Mouse (Mus musculus): ENCODE data around the gene Sucla2.
A peak's percentile ranks its signal among the peaks of the same experiment; 100 is the strongest.

Sucla2 gene

GRCm38 (mm10) chr14:73524766-73525448 lies at the start of gene Sucla2:
Gene Sucla2 (plus strand): TSS chr14:73525319.
- DNase-seq = peak; percentile 83 to 92

DNA sequence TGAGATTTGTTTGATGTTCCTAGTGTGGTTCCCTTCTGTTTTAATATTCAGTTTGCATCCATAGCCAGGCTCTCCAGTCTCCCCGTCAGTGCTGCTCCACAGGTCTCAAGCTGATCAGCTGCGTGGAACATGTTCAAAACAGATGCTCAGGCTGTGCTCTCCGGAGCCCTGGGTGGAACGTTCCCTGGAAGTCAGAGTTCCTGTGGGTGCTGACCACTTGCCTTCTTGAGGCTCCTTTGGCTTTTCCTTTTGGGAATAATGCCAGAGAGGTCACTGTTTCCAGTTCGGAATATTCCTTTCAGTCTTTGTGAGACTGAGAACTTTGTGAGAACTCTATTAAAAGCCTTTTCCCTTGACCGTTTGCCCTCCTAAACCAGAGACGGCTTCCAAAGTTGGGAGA lies 49.6 kb upstream of the Sucla2 start:
- DNase-seq = no peak

GRCm38 (mm10) chr14:73476361-73476934 lies 48.7 kb upstream of the Sucla2 start:
- DNase-seq = no peak

- DNase-seq = no peak
These were observed 48.0 kb upstream of the Sucla2 start for GRCm38 (mm10) chr14:73477077-73477476.

- no peak for DNase-seq
These were observed 46.8 kb upstream of the Sucla2 start for GRCm38 (mm10) chr14:73478321-73478720.

- DNase-seq = no peak
These were observed 45.3 kb upstream of the Sucla2 start for GRCm38 (mm10) chr14:73479771-73480170.

DNA sequence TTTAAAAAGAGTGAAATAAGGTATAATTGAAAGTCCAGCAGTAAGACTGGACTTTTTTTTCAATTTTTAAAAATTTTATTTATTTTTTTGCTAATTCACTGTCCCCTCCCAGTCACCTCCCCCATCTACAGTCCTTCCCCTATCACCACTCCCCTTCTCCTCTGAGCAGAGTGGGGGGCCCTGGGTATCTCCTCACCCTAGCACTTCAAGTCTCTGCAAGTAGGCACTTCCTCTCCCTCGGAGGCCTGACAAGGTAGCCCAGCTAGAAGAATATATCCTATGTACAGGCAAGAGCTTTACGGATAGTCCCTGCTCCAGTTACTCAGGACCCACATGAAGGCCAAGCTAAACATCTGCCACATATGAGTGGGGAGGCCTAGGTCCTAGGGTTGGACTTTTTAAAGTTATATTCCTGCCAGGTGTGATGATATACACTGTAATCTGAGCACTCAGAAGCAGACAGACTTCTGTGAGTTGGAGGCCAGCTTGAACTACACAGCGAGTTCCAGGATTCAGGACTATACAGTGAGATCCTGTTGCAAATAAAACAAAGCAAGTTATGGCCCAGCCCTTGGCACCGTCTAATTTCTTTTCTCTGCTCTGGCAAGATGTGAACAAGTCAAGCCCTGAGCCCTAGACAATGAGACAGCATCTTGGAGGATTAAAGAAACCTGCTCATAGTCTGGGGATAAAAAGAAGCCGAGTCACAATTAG lies 41.4 kb upstream of the Sucla2 start:
- DNase-seq = no peak

DNA sequence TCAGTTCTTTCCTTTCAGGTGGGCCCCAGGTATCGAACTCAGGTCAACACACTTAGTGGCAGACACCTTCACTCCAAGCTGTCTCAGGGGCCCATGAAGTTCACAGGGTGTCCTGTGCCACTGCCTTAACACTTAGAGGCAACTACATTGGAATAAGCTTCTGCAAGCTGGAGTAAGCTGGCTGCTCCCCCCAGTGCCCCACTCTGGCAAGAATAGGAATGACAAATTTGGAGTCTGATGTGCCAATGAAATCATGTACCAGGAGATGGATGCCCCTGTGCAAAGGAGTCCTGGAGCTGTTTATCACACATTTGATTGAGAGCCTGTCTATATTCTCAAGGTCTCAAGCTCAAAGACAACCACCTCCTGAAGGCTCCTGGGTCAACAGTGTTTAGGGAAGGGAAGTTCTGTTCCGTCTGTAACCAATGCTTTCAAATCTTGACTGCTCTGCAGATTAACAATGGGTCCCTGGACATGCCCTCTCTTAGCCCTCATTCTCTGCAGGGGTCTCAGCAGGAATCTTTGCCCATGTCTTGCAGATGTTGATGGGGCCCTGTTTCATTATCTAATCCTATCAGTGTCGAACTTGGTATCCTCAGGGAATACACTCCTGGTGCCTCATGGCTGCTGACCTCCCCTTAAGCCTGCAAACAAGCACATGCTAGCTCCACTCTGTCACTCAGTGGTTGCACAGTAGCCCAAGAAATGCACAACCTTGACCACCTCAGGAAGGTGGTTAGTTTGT lies 40.6 kb upstream of the Sucla2 start:
- no peak for DNase-seq

DNA sequence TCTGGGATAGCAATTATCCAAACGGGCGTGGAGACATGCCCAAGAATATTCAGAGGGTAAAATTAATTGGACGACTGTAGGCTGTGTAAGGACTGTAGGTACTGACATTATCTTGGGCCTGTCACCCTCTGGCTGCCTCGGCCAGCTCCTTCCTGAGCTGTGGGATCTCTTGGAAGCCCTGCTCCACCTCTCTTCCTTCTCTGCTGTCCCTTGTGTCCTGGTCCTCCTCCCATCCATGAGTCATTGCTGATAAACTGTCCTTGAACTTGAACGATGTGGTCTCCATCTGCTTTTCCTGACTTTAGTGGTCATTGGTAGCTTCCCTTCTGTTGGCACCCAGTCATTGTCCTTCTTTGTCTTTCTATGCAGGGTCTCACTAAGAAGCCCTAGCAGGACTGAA lies 38.5 kb upstream of the Sucla2 start:
- no peak for DNase-seq

- DNase-seq = no peak
These were observed 31.8 kb upstream of the Sucla2 start for GRCm38 (mm10) chr14:73493356-73493755.

- no peak for DNase-seq
These were observed 31.0 kb upstream of the Sucla2 start for GRCm38 (mm10) chr14:73494122-73494521.

DNA sequence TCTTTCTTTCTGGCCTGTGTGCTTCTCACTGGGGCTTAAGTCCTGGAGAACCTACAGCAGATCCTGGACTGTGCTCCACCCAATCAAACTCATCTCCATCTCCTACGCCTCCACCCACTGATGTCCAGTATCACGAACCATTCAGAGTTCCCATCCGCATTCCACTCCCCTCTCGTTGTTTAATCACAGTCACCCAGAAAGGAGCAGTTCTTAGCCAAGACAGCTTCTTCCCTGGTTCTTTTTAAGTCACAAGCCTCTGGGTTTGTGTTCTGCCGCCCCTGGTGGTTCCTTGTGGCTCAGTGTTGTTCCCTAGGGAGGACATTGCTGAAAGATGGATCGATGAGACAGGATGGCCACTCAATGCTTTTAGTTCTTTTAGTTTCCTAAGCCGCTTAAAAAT lies 29.4 kb upstream of the Sucla2 start:
- DNase-seq = no peak

- no peak for DNase-seq
These were observed 23.8 kb upstream of the Sucla2 start for GRCm38 (mm10) chr14:73501283-73501682.

GRCm38 (mm10) chr14:73501721-73502120 lies 23.4 kb upstream of the Sucla2 start:
- no peak for DNase-seq

GRCm38 (mm10) chr14:73502591-73503184 lies 22.4 kb upstream of the Sucla2 start:
- no peak for DNase-seq

GRCm38 (mm10) chr14:73503237-73503933 lies 21.7 kb upstream of the Sucla2 start:
- no peak for DNase-seq

DNA sequence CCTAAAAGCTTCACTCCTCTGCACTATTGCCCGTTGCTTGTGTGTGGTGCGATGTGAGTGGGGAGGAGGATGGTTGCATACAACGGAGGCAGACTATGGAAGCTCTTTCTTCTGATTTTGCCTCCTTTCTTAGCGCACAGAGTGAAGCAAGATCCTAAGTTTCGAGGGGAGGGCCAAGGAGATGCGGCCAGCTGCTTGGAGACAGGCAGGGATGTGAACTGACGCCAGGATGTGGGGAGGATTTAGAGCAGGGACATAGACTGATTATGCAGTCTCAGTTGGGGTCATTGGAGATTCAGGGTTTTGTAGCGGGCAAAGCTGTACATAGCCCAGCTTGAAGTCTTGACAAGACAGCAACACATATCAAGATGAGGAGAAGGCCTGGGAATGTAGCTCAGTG lies 18.8 kb upstream of the Sucla2 start:
- no peak for DNase-seq

- DNase-seq = no peak
These were observed 17.9 kb upstream of the Sucla2 start for GRCm38 (mm10) chr14:73507200-73507599.

- DNase-seq = no peak
These were observed 17.3 kb upstream of the Sucla2 start for GRCm38 (mm10) chr14:73507702-73508376.

GRCm38 (mm10) chr14:73508630-73509395 lies 16.3 kb upstream of the Sucla2 start:
- no peak for DNase-seq

Measured in spleen, adult 18-20 months (tissue).